Mouse (Mus musculus): ENCODE results near the gene Zfp112. TPM values are rescaled to one million over a fixed set of nuclear protein-coding genes. Genes with fewer than 3 reads are reported as not detected.
"Not testable (repeated sequence)": the region's sequence is repeated elsewhere in the genome, so short reads cannot be mapped to it uniquely, and the experiment has no call there.

Gene Zfp112
- total RNA-seq (2014; fragmentation: Nextera tagmentation) = 1.0 TPM in 1 of 2 replicates, not detected in the other
- 0.22 and 0.46 TPM in 2 replicates for total RNA-seq (2017)
- polyA plus RNA-seq (2012) = 0.05 and 0.11 TPM in 2 replicates

DNA sequence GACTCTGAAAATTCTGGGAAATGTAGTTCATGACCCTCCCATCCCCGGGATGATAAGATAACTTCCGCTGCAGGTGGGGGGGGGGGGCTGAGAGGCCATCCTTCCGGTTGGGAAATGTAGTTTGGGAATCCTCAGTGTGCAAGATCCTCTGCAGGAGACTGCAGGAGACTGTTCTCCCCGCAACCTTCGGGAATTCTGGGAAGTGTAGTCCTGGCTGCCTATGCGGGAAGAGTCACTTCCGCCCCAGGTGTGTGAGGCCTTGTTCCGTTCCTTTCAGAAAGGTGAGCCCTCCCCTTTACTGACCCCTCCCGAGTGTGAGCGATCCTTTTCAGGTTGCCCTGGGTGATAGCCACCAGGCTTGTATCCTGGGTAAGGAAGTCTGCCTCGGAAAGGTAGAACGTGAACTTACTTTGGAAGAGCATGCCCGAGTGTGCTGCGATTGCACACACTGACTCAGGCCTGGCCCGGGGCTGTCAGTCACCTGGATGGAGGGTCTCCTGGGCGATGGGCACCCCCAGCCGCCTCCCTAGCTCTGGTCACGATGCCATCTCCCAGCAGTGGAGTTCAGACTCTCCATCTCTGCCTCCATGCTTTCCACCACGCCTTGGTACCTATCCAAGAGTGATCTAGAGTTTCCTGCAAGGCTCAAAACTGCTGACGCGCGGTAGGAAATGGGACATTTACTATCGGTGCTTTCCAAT, at the start of gene Zfp112:
TSS of gene Zfp112 (plus strand) at position 159 of the 701 bp plus-strand sequence.
- ATAC-seq (ENCODE audit: extremely low read depth, insufficient number of reproducible peaks, low FRiP score, poor library complexity, severe bottlenecking) (no peak), DNase-seq (ENCODE audit: low spot score) (no peak)
- Histone ChIP-seq H3K36me3 (replicated peaks) (peaks cover 17% of the 10 kb centered on the region), H3K9me3 (replicated peaks) (peaks cover 11% of the 10 kb centered on the region), H3K27me3 (ENCODE audit: insufficient read depth, low read length) (no peaks in the 10 kb centered on the region), H3K4me1 (ENCODE audit: insufficient read depth, low read depth, low read length) (no peaks in the 10 kb centered on the region), H3K4me3 (ENCODE audit: low read depth, low read length) (no peak within 1 kb of the TSS)
- TF ChIP-seq CTCF (IDR thresholded peaks at IDR 0.05; ENCODE audit: low read depth, low read length) (no peak), POLR2AphosphoS5 (IDR thresholded peaks at IDR 0.05; ENCODE audit: insufficient replicate concordance, low read depth, low read length) (no peak), GATA2 (IDR thresholded peaks at IDR 0.05; ENCODE audit: borderline replicate concordance, low read depth, low read length) (no peak), GATA1 (IDR thresholded peaks at IDR 0.05; ENCODE audit: borderline replicate concordance, low read length) (no peak), TAL1 (conservative IDR thresholded peaks at IDR 0.05; ENCODE audit: low read depth, low read length) (no peak)

GRCm38 (mm10) chr7:24074424-24074823, 37.7 kb upstream of the Zfp112 start:
- not testable (repeated sequence) for H3K4me1 ChIP-seq (ENCODE audit: insufficient read depth, low read depth, low read length); H3K4me3 ChIP-seq (ENCODE audit: low read depth, low read length); H3K9me3 ChIP-seq (replicated peaks); DNase-seq (ENCODE audit: low spot score); H3K36me3 ChIP-seq (replicated peaks); ATAC-seq (ENCODE audit: extremely low read depth, insufficient number of reproducible peaks, low FRiP score, poor library complexity, severe bottlenecking); H3K27me3 ChIP-seq (ENCODE audit: insufficient read depth, low read length)

DNA sequence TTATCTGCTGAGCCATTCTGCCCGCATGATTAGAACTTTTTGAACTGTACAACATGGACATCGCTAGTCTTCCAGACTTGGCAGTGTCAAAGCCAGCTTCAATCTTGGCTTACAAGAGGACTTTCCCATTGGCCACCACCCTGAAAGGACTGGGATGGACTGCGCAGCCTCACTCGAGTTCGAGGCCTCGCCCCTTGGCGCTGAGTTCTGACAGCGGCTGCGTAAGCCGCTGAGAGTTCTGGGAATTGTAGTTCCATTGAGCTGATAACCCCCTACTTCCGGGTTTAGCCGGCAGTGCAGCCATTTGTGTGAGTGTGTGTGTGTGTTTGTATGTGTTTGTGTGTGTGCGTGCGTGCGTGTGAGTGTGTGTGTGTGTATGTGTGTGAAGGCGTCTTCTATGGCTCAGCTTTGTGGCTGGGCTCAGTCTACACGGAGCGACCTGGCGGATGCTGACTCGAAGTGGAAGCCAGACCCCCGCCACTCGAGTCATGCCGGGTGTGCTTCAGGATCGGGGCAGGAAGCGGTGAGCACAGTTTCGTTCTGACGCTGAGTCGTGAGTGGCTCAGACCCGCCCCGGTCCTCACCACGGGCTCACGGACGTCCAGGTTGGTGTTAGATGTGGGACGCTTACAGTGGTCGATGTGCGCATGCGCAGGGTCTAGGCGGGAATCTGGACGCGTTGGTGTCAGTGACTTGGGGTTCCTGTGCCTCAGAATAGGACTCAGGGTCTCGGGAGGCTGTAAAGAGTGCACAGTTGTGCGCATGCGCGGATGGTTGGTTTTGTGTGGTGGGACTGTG, 30.3 kb upstream of the Zfp112 start, which contains the start of gene Zfp180:
TSS of gene Zfp180 (plus strand) at position 291 of the 798 bp plus-strand sequence.
- ATAC-seq (ENCODE audit: extremely low read depth, insufficient number of reproducible peaks, low FRiP score, poor library complexity, severe bottlenecking) = peak; percentile 89
- DNase-seq (ENCODE audit: low spot score) = peak; percentile 92
- Histone ChIP-seq H3K27me3 (ENCODE audit: insufficient read depth, low read length) (no peaks in the 10 kb centered on the region), H3K4me3 (ENCODE audit: low read depth, low read length) (peak within 1 kb of the TSS; percentile 72), H3K36me3 (replicated peaks) (peaks cover 39% of the 10 kb centered on the region), H3K9me3 (replicated peaks) (peaks cover 8% of the 10 kb centered on the region), H3K4me1 (ENCODE audit: insufficient read depth, low read depth, low read length) (peaks cover 23% of the 10 kb centered on the region)
- TF ChIP-seq GATA2 (IDR thresholded peaks at IDR 0.05; ENCODE audit: borderline replicate concordance, low read depth, low read length) = no peak
- TF ChIP-seq GATA1 (IDR thresholded peaks at IDR 0.05; ENCODE audit: borderline replicate concordance, low read length) = no peak
- TF ChIP-seq TAL1 (conservative IDR thresholded peaks at IDR 0.05; ENCODE audit: low read depth, low read length) = no peak
- TF ChIP-seq POLR2AphosphoS5 (IDR thresholded peaks at IDR 0.05; ENCODE audit: insufficient replicate concordance, low read depth, low read length) = no peak
- TF ChIP-seq CTCF (IDR thresholded peaks at IDR 0.05; ENCODE audit: low read depth, low read length) = no peak

DNA sequence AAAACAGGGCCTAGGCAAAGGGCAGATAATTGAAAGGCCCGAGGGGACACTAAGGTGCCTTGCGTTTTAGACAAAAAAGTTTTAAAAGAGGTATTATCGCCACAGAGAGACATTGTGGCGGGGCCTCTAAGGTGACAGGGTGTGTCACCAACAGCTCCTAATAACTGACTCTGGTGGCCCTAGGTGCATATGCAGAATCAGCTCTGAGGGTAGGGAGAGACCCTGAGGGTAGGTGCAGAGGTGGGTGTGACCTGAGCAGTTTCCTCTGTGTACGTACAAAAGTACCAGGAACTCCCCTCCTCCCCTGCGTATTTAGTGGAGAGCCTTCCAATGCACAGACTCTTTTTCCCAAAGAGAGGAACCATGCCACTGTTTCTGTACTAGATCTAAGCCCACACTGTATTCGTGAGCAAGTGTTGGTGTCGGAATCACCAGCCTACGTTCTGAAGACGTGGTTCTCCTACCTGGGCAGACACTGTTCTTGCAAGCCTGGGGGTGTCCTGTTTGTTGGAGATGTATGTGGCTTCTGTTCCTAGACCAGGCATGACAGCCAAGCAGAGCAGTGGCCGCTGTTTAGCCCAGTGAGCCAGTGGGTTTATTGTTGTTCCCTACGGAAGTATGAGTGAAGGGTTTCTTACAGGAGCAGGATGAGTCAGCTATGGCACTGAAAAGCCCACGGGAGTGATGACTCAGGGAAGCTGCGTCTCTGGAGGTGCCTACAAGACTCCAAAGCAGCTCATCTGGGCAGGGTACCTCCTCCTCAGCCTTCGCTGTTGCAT, 29.5 kb upstream of the Zfp112 start:
- ATAC-seq (ENCODE audit: extremely low read depth, insufficient number of reproducible peaks, low FRiP score, poor library complexity, severe bottlenecking) (no peak), DNase-seq (ENCODE audit: low spot score) (peak; percentile 16)
- H3K4me3 ChIP-seq (ENCODE audit: low read depth, low read length) = peak overlapping the region; percentile 72
- no peaks in the 10 kb centered on the region for H3K27me3 ChIP-seq (ENCODE audit: insufficient read depth, low read length)
- no peak for TF ChIP-seq CTCF (IDR thresholded peaks at IDR 0.05; ENCODE audit: low read depth, low read length)
- no peak for TF ChIP-seq GATA2 (IDR thresholded peaks at IDR 0.05; ENCODE audit: borderline replicate concordance, low read depth, low read length)
- TF ChIP-seq GATA1 (IDR thresholded peaks at IDR 0.05; ENCODE audit: borderline replicate concordance, low read length) = no peak
- TF ChIP-seq POLR2AphosphoS5 (IDR thresholded peaks at IDR 0.05; ENCODE audit: insufficient replicate concordance, low read depth, low read length) = no peak
- TF ChIP-seq TAL1 (conservative IDR thresholded peaks at IDR 0.05; ENCODE audit: low read depth, low read length) = no peak
- H3K36me3 ChIP-seq (replicated peaks) = peaks cover 47% of the 10 kb centered on the region
- H3K9me3 ChIP-seq (replicated peaks) = peaks cover 8% of the 10 kb centered on the region
- H3K4me1 ChIP-seq (ENCODE audit: insufficient read depth, low read depth, low read length) = peaks cover 23% of the 10 kb centered on the region

DNA sequence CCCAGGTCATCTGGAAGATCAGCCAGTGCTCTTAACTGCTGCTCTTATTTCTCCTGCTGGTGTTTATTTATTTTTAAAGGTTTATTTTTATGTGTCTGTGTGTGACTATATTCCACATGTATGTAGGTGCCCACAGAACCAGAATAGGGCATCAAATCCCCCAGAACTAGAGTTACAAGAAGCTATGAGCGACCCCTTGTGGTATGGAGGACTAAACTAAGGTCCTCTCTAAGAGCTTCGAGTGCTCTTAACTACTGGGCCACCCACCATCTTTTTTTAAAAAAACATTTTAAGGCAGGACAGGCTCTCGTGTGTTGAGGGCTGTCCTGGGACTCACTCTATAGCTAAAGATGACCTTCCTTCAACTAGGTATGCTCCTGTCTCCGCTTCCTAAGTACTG, 25.2 kb upstream of the Zfp112 start:
- DNase-seq (ENCODE audit: low spot score) (no peak), ATAC-seq (ENCODE audit: extremely low read depth, insufficient number of reproducible peaks, low FRiP score, poor library complexity, severe bottlenecking) (no peak)
- peaks cover 55% of the 10 kb centered on the region for H3K36me3 ChIP-seq (replicated peaks)
- peaks cover 6% of the 10 kb centered on the region for H3K9me3 ChIP-seq (replicated peaks)
- H3K4me1 ChIP-seq (ENCODE audit: insufficient read depth, low read depth, low read length) = peaks cover 23% of the 10 kb centered on the region
- no peaks in the 10 kb centered on the region for H3K27me3 ChIP-seq (ENCODE audit: insufficient read depth, low read length)
- TF ChIP-seq POLR2AphosphoS5 (IDR thresholded peaks at IDR 0.05; ENCODE audit: insufficient replicate concordance, low read depth, low read length) (no peak), GATA2 (IDR thresholded peaks at IDR 0.05; ENCODE audit: borderline replicate concordance, low read depth, low read length) (no peak), GATA1 (IDR thresholded peaks at IDR 0.05; ENCODE audit: borderline replicate concordance, low read length) (no peak), CTCF (IDR thresholded peaks at IDR 0.05; ENCODE audit: low read depth, low read length) (no peak)
- H3K4me3 ChIP-seq (ENCODE audit: low read depth, low read length) = no peak overlapping the region

Data from G1E (cell line).